Mouse (Mus musculus): ENCODE measurements around the gene Gtf3c4.

The Gtf3c4 gene

GRCm38 (mm10) chr2:28840222-28840951 is at the start of gene Gtf3c4, which contains the start of gene Ddx31:
TSS of gene Gtf3c4 (minus strand) at chr2:28840360.
TSS of gene Ddx31 (plus strand) at chr2:28840406.
- peak; percentile 90 to 93 for DNase-seq (ENCODE audit: low spot score in 2 of 2)

DNA sequence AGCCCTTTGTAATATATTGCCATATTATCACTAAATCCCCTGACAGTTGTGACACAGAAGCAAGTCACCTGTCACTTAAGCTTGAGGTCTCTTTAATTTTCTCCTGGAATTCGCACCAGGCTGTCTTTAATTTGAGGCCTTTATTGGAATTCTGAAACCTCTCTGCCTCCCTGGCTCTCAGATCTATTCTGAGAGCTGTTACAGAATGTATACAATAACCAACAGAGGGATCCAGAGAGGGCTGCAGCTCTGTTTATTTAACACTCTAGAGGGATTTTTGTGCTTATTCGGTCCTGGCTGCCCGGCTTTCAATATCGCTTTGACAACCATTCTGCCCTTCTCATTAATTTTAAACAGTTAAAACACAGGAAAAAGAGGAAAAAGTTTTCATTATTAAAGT is 44.8 kb upstream of the Gtf3c4 start:
- DNase-seq (ENCODE audit: low spot score in 2 of 2), result no peak

DNA sequence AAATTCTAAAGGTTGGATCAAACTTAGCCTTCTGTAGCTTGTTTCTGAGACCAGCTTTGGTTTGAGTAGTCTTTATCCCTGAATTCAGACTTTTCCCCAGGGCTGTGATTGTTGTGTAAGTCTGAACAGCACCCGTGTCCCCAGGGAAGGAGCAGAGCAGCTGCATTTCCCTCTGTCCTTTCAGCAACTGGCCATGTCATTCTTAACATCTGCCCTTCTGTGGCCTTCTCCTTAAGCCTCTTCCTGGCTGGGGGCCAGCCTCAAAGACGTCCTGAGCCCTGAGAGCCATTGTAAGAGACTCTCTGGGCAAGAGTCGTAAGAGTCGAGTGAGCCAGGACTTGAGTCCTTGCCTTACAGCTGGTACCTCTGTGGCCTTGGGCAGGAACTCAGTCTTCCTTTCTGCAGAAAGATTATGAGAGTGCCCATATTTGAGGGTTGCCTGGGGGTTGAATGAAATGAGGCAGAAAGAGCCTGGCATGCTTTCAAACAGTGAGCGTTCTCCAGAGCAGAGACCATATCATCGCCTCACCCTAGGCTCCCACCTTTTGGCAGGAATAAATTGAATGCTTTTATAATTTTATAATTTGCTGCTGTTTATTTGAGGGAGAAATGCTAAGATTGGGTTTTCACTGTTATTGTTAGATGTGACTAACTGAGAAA is 42.8 kb upstream of the Gtf3c4 start:
- DNase-seq (ENCODE audit: low spot score in 2 of 2), result peak; percentile 4 to 12

DNA sequence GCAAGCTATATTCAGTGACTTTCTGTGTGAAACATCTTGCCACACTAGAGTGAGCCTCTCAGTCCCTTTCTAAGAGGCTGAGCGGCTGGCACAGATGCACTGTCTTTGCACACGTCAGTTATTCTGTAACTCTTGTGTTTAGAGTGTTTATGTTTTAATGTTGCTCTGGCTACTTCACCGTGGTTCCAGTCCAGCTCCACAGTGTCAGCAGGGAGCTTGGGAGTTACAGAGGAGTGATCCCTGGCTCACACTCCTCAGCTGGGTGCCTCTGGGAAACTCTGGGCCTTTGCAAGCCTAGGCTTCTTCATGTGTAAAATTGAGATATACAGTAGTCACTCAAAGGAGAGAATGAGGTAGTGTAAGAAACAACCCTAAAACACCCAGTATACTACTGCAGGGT is 41.9 kb upstream of the Gtf3c4 start:
- no peak for DNase-seq (ENCODE audit: low spot score in 2 of 2)

DNA sequence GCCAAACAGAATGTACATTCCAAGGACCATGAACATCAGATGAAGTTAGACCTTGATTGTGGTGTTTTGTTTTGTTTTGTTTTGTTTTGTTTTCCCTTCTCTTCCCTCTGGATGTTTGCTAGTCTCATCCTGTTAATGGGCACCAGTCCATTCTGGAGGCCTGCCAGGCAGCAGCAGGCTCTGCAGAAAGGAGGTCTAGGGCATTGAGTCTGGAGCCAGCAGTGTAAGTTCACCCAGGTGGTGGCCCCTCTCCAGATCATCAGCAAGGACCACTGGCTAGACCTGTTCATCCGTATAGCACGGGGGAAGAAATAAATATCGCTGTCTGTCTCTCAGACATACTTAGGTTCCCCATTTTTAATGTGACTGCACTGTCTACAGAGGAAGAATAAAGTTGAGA is 41.1 kb upstream of the Gtf3c4 start:
- no peak for DNase-seq (ENCODE audit: low spot score in 2 of 2)

- no peak for DNase-seq (ENCODE audit: low spot score in 2 of 2)
These were observed 35.4 kb upstream of the Gtf3c4 start for GRCm38 (mm10) chr2:28875554-28875953.

DNA sequence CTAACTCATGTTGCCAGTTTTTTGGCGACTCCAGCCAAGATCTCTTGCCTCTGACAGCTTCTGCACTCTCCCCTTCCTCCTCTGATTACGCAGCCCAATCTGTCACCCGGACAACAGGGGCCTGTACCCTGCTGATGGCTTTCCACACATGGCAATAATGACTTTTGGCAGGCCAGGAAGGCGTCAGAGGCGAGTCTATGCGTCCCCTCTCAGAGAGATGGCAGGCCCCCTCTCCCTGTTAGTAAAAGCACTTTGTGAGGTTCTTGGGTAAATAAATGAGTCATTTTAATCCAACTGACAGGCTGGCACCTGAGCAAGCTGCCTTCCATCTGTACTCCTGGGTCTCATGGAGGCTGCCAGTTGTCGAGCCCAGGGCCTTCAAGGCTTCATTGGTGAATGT is 27.3 kb upstream of the Gtf3c4 start:
- no peak for DNase-seq (ENCODE audit: low spot score in 2 of 2)

DNA sequence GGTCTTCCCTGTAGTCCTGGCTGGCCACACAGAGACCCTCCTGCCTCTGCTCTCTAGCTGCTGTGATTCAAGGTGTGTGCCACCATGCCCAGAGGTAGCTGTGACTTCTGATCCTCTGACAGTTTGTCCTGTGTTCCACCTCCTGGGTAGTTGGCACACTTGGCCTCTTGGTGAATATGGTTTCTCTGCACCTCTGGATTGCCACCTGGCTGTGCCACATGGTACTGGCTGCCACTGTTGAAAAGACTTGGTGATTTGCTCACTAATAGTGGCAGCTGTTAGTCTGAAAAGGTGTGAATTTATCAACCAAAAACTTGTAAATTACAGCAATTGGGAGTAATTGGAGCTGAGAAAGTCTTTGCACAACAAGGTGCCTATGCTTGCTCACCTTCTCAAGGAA is 23.7 kb upstream of the Gtf3c4 start:
- DNase-seq (ENCODE audit: low spot score in 2 of 2), result no peak

- no peak for DNase-seq (ENCODE audit: low spot score in 2 of 2)
These were observed 20.7 kb upstream of the Gtf3c4 start for GRCm38 (mm10) chr2:28860678-28861423.

DNA sequence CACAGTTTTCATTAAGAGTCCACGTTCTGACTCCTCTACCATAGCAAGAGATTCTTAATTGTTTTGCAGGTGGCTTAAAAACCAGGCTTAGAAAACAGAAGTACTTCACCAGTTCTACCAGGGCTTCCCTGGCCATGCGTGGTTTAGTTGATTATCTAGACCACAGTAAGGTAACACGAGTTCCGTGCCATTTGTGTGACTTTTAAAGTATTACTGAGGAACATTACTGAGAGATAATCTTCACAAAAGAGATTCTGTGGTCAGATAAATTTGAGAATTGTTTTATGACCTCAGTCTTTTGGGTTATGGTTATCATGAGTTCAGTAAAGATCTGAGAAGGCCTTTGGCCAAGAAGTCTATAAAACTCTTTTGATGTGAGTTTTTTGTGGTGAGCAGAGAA is 19.1 kb upstream of the Gtf3c4 start:
- DNase-seq (ENCODE audit: low spot score in 2 of 2), result no peak

GRCm38 (mm10) chr2:28855773-28856172 is 15.6 kb upstream of the Gtf3c4 start:
- no peak for DNase-seq (ENCODE audit: low spot score in 2 of 2)

GRCm38 (mm10) chr2:28852594-28852993 is 12.4 kb upstream of the Gtf3c4 start:
- DNase-seq (ENCODE audit: low spot score in 2 of 2), result no peak

- no peak for DNase-seq (ENCODE audit: low spot score in 2 of 2)
These were observed 8.7 kb upstream of the Gtf3c4 start for GRCm38 (mm10) chr2:28848879-28849278.

DNA sequence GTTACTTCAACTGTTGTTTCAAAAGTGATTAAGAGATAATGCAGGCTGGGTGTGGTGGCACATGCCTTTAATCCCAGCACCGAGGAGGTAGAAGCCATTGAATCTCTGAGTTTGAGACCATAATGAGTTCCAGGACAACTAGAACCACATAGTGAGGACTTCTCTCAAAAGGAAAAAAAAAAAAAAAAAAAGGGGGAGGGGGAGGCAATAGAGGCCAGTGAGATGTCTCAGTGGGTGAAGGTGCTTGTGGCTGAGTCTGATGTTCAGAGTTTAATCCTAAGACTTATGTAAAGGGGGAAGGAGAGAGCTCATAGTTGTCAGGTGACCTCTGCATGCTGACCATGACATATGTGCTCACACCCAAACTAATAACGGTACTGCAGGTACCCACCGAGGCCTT is 1.9 kb upstream of the Gtf3c4 start:
- no peak for DNase-seq (ENCODE audit: low spot score in 2 of 2)

DNA sequence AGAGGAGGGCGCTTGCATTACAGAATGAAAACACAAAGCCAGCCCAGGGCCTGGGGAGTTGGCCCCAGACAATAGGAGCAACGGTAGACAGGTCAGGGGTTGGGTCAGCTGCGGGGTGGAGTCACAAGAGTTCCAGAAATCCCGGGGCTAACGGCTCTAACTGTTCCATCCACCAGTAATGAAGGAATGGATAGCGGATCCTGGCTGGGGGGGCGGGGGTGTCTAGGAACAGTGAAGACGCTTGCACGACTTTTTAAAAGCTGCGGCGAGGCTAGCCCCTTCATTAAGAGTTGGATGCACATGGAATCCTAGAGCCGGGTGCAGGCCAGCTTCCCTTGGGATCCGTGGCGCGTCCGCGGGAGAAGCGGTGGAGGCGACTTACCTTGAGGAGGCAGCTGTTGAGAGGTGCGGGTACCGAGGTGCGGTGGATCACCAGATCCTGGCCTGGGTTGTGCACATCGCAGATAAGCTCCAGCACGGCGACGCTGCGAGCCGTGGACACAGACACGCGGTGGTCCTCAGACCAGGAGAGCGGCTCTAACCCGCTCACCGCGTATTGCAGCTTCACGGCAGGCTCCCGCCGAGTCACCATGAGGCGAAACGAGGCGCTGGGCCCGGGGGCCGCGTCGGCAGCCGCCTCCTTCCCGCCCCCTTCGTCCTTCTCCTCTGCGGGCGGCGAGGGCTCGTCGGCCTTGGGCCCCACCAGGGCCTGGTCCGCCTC is 499 bp downstream of the Gtf3c4 start:
- DNase-seq (ENCODE audit: low spot score in 2 of 2), result peak in 1 of 2 experiments; percentile 16

GRCm38 (mm10) chr2:28836181-28836940 is 3.8 kb downstream of the Gtf3c4 start:
- no peak for DNase-seq (ENCODE audit: low spot score in 2 of 2)

DNA sequence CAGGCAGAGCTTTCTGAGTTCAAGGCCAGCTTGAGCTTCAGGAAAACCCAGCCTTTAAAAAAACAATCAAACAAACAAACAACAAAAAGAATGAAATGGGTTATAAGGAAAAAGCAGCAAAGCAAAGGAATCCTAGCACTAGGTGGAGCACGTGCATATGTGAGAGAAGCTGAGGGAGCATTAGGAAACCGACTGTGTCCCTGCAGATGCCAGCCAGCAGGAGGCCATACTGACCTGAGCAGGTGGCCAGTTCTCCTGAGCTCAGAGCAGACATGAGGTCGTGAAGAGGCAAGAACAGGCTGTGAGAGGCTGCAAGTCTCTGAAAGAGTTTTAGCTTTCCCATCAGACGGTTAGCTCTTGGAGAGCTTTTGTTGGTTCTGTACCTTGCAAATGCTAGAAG is 10.9 kb downstream of the Gtf3c4 start:
- no peak for DNase-seq (ENCODE audit: low spot score in 2 of 2)

DNA sequence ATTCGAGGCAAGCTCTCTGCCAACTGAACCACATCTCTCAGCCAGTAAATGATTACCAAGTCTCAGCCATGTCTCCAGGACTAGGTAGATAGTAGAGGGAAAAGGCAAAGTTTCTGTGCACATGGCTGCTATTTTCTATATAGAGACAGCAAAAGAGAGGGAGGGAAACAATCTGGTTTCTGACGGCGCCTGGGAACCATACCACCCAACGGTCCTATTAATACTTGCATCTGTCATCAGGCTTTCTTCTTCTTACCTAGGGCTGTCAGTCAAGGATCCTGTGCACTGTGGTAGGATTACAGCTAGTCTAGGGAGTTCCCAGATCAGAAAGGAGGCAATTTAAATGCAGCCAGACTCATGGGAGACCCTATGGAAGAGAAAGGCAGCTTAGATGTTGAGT is 21.3 kb downstream of the Gtf3c4 start:
- DNase-seq (ENCODE audit: low spot score in 2 of 2), result no peak

- DNase-seq (ENCODE audit: low spot score in 2 of 2), result no peak
These were observed 29.7 kb downstream of the Gtf3c4 start for GRCm38 (mm10) chr2:28810260-28811013.

GRCm38 (mm10) chr2:28808841-28809240 is 31.3 kb downstream of the Gtf3c4 start:
- DNase-seq (ENCODE audit: low spot score in 2 of 2), result no peak

GRCm38 (mm10) chr2:28803406-28803805 is 36.8 kb downstream of the Gtf3c4 start:
- DNase-seq (ENCODE audit: low spot score in 2 of 2), result no peak
